Mouse (Mus musculus): ENCODE data around the gene Arhgap1.

Arhgap1 gene

GRCm38 (mm10) chr2:91695436-91696224, 46.0 kb downstream of the Arhgap1 start:
- no peak for DNase-seq (ENCODE audit: low read depth, low spot score)

GRCm38 (mm10) chr2:91696225-91696590, 46.5 kb downstream of the Arhgap1 start:
- DNase-seq (ENCODE audit: low read depth, low spot score), result no peak

GRCm38 (mm10) chr2:91699225-91699624, 49.6 kb downstream of the Arhgap1 start:
- DNase-seq (ENCODE audit: low read depth, low spot score), result no peak

GRCm38 (mm10) chr2:91701366-91701765, 51.7 kb downstream of the Arhgap1 start:
- DNase-seq (ENCODE audit: low read depth, low spot score), result no peak

GRCm38 (mm10) chr2:91705736-91706135, 56.1 kb downstream of the Arhgap1 start:
- no peak for DNase-seq (ENCODE audit: low read depth, low spot score)

- DNase-seq (ENCODE audit: low read depth, low spot score), result no peak
These were observed 56.8 kb downstream of the Arhgap1 start for GRCm38 (mm10) chr2:91706456-91706855.

- no peak for DNase-seq (ENCODE audit: low read depth, low spot score)
These were observed 58.7 kb downstream of the Arhgap1 start for GRCm38 (mm10) chr2:91708361-91708760.

- DNase-seq (ENCODE audit: low read depth, low spot score), result peak; percentile 84
These were observed 60.9 kb downstream of the Arhgap1 start, which contains the start of the genes Atg13 and Harbi1 for GRCm38 (mm10) chr2:91710272-91711234. Gene Atg13, minus strand, starts transcription at chr2:91710576. Gene Harbi1, plus strand, starts transcription at chr2:91710852.

- DNase-seq (ENCODE audit: low read depth, low spot score), result no peak
These were observed 61.7 kb downstream of the Arhgap1 start for GRCm38 (mm10) chr2:91711256-91711925.

GRCm38 (mm10) chr2:91714921-91715320, 65.3 kb downstream of the Arhgap1 start:
- DNase-seq (ENCODE audit: low read depth, low spot score), result no peak

- no peak for DNase-seq (ENCODE audit: low read depth, low spot score)
These were observed 68.6 kb downstream of the Arhgap1 start for GRCm38 (mm10) chr2:91718276-91718675.

All from embryo, embryonic 11.5 days (tissue).